Mouse (Mus musculus) heart, embryonic 13.5 days (tissue): ENCODE measurements around the gene Dpyd. TPM values are rescaled to one million over a fixed set of nuclear protein-coding genes. Genes with fewer than 3 reads are reported as not detected.

ENCODE experiments used
- ATAC-seq: fragments of 200-750 bp; cut with Nextera tagmentation; 2 replicates; pipeline ENCODE4 v1.8.0; 2017; ENCODE audit warnings: moderate TSS enrichment; ENCODE audit not compliant: insufficient number of reproducible peaks, low FRiP score, low TSS enrichment; ENCODE audit errors: extremely low read depth
- H3K27ac ChIP-seq: fragments of 300-500 bp; sonication (generic); replicated peaks from 2 replicates; pipeline ENCODE4 v1.5.1; 2015; ENCODE audit warnings: moderate library complexity, mild to moderate bottlenecking, inconsistent platforms
- H3K27me3 ChIP-seq: fragments of 300-500 bp; sonication (generic); replicated peaks from 2 replicates; pipeline ENCODE4 v1.6.1; 2015; ENCODE audit warnings: mild to moderate bottlenecking, inconsistent platforms
- H3K36me3 ChIP-seq: fragments of 300-500 bp; sonication (generic); 2 replicates; pipeline ENCODE4 v1.6.1; 2015; ENCODE audit warnings: mild to moderate bottlenecking, inconsistent platforms
- H3K4me1 ChIP-seq: fragments of 300-500 bp; sonication (generic); 2 replicates; pipeline ENCODE4 v1.6.1; 2015; ENCODE audit warnings: inconsistent platforms
- H3K4me2 ChIP-seq: fragments of 300-500 bp; sonication (generic); 2 replicates; pipeline ENCODE4 v1.6.1; 2015; ENCODE audit warnings: inconsistent platforms, mild to moderate bottlenecking, moderate library complexity
- H3K4me3 ChIP-seq: fragments of 300-500 bp; sonication (generic); 2 replicates; pipeline ENCODE4 v1.5.1; 2015; ENCODE audit warnings: moderate library complexity, mild to moderate bottlenecking, inconsistent platforms
- H3K9ac ChIP-seq: fragments of 300-500 bp; sonication (generic); 2 replicates; pipeline ENCODE4 v1.6.1; 2015; ENCODE audit warnings: inconsistent platforms, mild to moderate bottlenecking, moderate library complexity
- H3K9me3 ChIP-seq: fragments of 300-500 bp; sonication (generic); 2 replicates; pipeline ENCODE4 v1.6.1; 2016; ENCODE audit warnings: inconsistent platforms
- WGBS: fragments of 180-500 bp; shearing (Covaris S2); methylation state at CpG from one replicate; pipeline ENCODE4 v1.1.7; 2015; ENCODE audit warnings: mixed read lengths; 5-methylcytosine and 5-hydroxymethylcytosine counted together
- polyA plus RNA-seq: library from polyadenylated mRNA; unstranded; fragments of >200 nt; fragmentation: Nextera tagmentation; extraction: Ambion mirVana; gene quantifications from 2 replicates; pipeline ENCODE4 v1.2.1, GENCODE M21; 2015

Gene Dpyd
- polyA plus RNA-seq, 1 experiment from 2014 or later, result 2.1 TPM

GRCm38 (mm10) chr3:118680803-118681202 lies 118.9 kb downstream of the Dpyd start:
- H3K9ac ChIP-seq, result no peak overlapping the region
- H3K36me3 ChIP-seq, result no peaks in the 10 kb centered on the region
- no peak overlapping the region for H3K4me2 ChIP-seq
- WGBS, result 43% methylated on average over 4 of the region's 4 CpGs
- H3K27ac ChIP-seq, result no peak overlapping the region
- H3K9me3 ChIP-seq, result no peaks in the 10 kb centered on the region
- H3K4me1 ChIP-seq, result no peaks in the 10 kb centered on the region
- no peak overlapping the region for H3K4me3 ChIP-seq
- no peaks in the 10 kb centered on the region for H3K27me3 ChIP-seq
- ATAC-seq, result no peak

- H3K9me3 ChIP-seq, result no peaks in the 10 kb centered on the region
- no peak overlapping the region for H3K27ac ChIP-seq
- H3K27me3 ChIP-seq, result no peaks in the 10 kb centered on the region
- H3K9ac ChIP-seq, result no peak overlapping the region
- ATAC-seq, result no peak
- H3K4me2 ChIP-seq, result no peak overlapping the region
- no peak overlapping the region for H3K4me3 ChIP-seq
- H3K36me3 ChIP-seq, result no peaks in the 10 kb centered on the region
- 70% methylated on average over 3 of the region's 3 CpGs for WGBS
- no peaks in the 10 kb centered on the region for H3K4me1 ChIP-seq
Observed at GRCm38 (mm10) chr3:118750269-118750668, 188.3 kb downstream of the Dpyd start.

GRCm38 (mm10) chr3:118753623-118754022 lies 191.7 kb downstream of the Dpyd start:
- Histone ChIP-seq H3K27ac (no peak overlapping the region), H3K4me3 (no peak overlapping the region), H3K4me1 (no peaks in the 10 kb centered on the region), H3K27me3 (no peaks in the 10 kb centered on the region), H3K9me3 (no peaks in the 10 kb centered on the region), H3K9ac (no peak overlapping the region), H3K4me2 (no peak overlapping the region), H3K36me3 (no peaks in the 10 kb centered on the region)
- ATAC-seq, result no peak
- 57% methylated on average over 2 of the region's 2 CpGs for WGBS

GRCm38 (mm10) chr3:118756099-118756498 lies 194.2 kb downstream of the Dpyd start:
- Histone ChIP-seq H3K36me3 (no peaks in the 10 kb centered on the region), H3K9ac (no peak overlapping the region), H3K4me1 (no peaks in the 10 kb centered on the region), H3K9me3 (no peaks in the 10 kb centered on the region), H3K4me3 (no peak overlapping the region), H3K27me3 (no peaks in the 10 kb centered on the region), H3K27ac (no peak overlapping the region), H3K4me2 (no peak overlapping the region)
- 81% methylated on average over 1 of the region's 1 CpGs for WGBS
- no peak for ATAC-seq

GRCm38 (mm10) chr3:118812885-118813284 lies 251.0 kb downstream of the Dpyd start:
- no peak for ATAC-seq
- 74% methylated on average over 1 of the region's 1 CpGs for WGBS
- H3K4me3 ChIP-seq, result no peak overlapping the region
- H3K27ac ChIP-seq, result no peak overlapping the region
- H3K4me1 ChIP-seq, result no peaks in the 10 kb centered on the region
- H3K4me2 ChIP-seq, result no peak overlapping the region
- H3K9me3 ChIP-seq, result no peaks in the 10 kb centered on the region
- no peak overlapping the region for H3K9ac ChIP-seq
- no peaks in the 10 kb centered on the region for H3K27me3 ChIP-seq
- no peaks in the 10 kb centered on the region for H3K36me3 ChIP-seq

- Histone ChIP-seq H3K36me3 (no peaks in the 10 kb centered on the region), H3K27me3 (no peaks in the 10 kb centered on the region), H3K4me3 (no peak overlapping the region), H3K9me3 (no peaks in the 10 kb centered on the region), H3K4me2 (no peak overlapping the region), H3K9ac (no peak overlapping the region), H3K4me1 (no peaks in the 10 kb centered on the region), H3K27ac (no peak overlapping the region)
- 50% methylated on average over 4 of the region's 4 CpGs for WGBS
- ATAC-seq, result no peak
Observed at GRCm38 (mm10) chr3:118850613-118851527, 288.9 kb downstream of the Dpyd start.

GRCm38 (mm10) chr3:118852711-118853110 lies 290.8 kb downstream of the Dpyd start:
- Histone ChIP-seq H3K9ac (no peak overlapping the region), H3K4me2 (no peak overlapping the region), H3K9me3 (no peaks in the 10 kb centered on the region), H3K27ac (no peak overlapping the region), H3K36me3 (no peaks in the 10 kb centered on the region), H3K4me3 (no peak overlapping the region), H3K4me1 (no peaks in the 10 kb centered on the region), H3K27me3 (no peaks in the 10 kb centered on the region)
- no peak for ATAC-seq
- 77% methylated on average over 5 of the region's 5 CpGs for WGBS

GRCm38 (mm10) chr3:118855411-118855810 lies 293.5 kb downstream of the Dpyd start:
- Histone ChIP-seq H3K9ac (no peak overlapping the region), H3K4me2 (no peak overlapping the region), H3K9me3 (no peaks in the 10 kb centered on the region), H3K27me3 (no peaks in the 10 kb centered on the region), H3K36me3 (no peaks in the 10 kb centered on the region), H3K27ac (no peak overlapping the region), H3K4me3 (no peak overlapping the region), H3K4me1 (no peaks in the 10 kb centered on the region)
- 61% methylated on average over 7 of the region's 7 CpGs for WGBS
- ATAC-seq, result no peak

GRCm38 (mm10) chr3:118869113-118870107 lies 307.5 kb downstream of the Dpyd start:
- H3K36me3 ChIP-seq, result no peaks in the 10 kb centered on the region
- no peaks in the 10 kb centered on the region for H3K27me3 ChIP-seq
- no peak overlapping the region for H3K4me2 ChIP-seq
- H3K4me1 ChIP-seq, result no peaks in the 10 kb centered on the region
- WGBS, result 67% methylated on average over 10 of the region's 10 CpGs
- no peak overlapping the region for H3K9ac ChIP-seq
- no peak overlapping the region for H3K4me3 ChIP-seq
- H3K27ac ChIP-seq, result no peak overlapping the region
- no peaks in the 10 kb centered on the region for H3K9me3 ChIP-seq
- no peak for ATAC-seq

- 78% methylated on average over 2 of the region's 2 CpGs for WGBS
- Histone ChIP-seq H3K36me3 (no peaks in the 10 kb centered on the region), H3K9me3 (no peaks in the 10 kb centered on the region), H3K27ac (no peak overlapping the region), H3K4me3 (no peak overlapping the region), H3K4me2 (no peak overlapping the region), H3K27me3 (no peaks in the 10 kb centered on the region), H3K9ac (no peak overlapping the region), H3K4me1 (no peaks in the 10 kb centered on the region)
- no peak for ATAC-seq
Observed at GRCm38 (mm10) chr3:118875871-118876270, 313.9 kb downstream of the Dpyd start.

- no peaks in the 10 kb centered on the region for H3K27me3 ChIP-seq
- WGBS, result 81% methylated on average over 11 of the region's 11 CpGs
- no peak overlapping the region for H3K27ac ChIP-seq
- no peaks in the 10 kb centered on the region for H3K36me3 ChIP-seq
- H3K9me3 ChIP-seq, result no peaks in the 10 kb centered on the region
- H3K4me1 ChIP-seq, result no peaks in the 10 kb centered on the region
- H3K9ac ChIP-seq, result no peak overlapping the region
- no peak overlapping the region for H3K4me3 ChIP-seq
- no peak for ATAC-seq
- H3K4me2 ChIP-seq, result no peak overlapping the region
Observed at GRCm38 (mm10) chr3:118899036-118899435, 337.1 kb downstream of the Dpyd start.
